Mouse (Mus musculus): ENCODE measurements at regions not wholly inside any gene's neighbourhood (a gene's known extent, or its start where the extent isn't known, plus 50 kb on each side); places are given as distances from the start of the nearest gene placed in this dataset.

- DNase-seq (ENCODE audit: low read depth, low spot score) = no peak
Observed at GRCm38 (mm10) chr12:28380203-28380602, 172.0 kb downstream of the Dcdc2c start.

GRCm38 (mm10) chr12:28377968-28378367 is 174.2 kb downstream of the Dcdc2c start:
- no peak for DNase-seq (ENCODE audit: low read depth, low spot score)

GRCm38 (mm10) chr12:28377373-28377772 is 174.8 kb downstream of the Dcdc2c start:
- DNase-seq (ENCODE audit: low read depth, low spot score) = no peak

- no peak for DNase-seq (ENCODE audit: low read depth, low spot score)
Observed at GRCm38 (mm10) chr12:28376770-28377169, 175.4 kb downstream of the Dcdc2c start.

- peak; percentile 21 for DNase-seq (ENCODE audit: low read depth, low spot score)
Observed at GRCm38 (mm10) chr12:28365304-28365703, 186.9 kb downstream of the Dcdc2c start.

GRCm38 (mm10) chr12:28358737-28359333 is 193.4 kb downstream of the Dcdc2c start:
- no peak for DNase-seq (ENCODE audit: low read depth, low spot score)

GRCm38 (mm10) chr12:28357764-28358163 is 194.4 kb downstream of the Dcdc2c start:
- no peak for DNase-seq (ENCODE audit: low read depth, low spot score)

GRCm38 (mm10) chr12:28353140-28353539 is 199.1 kb downstream of the Dcdc2c start:
- no peak for DNase-seq (ENCODE audit: low read depth, low spot score)

GRCm38 (mm10) chr12:28352571-28352970 is 199.6 kb downstream of the Dcdc2c start:
- no peak for DNase-seq (ENCODE audit: low read depth, low spot score)

- no peak for DNase-seq (ENCODE audit: low read depth, low spot score)
Observed at GRCm38 (mm10) chr12:28342735-28343134, 209.5 kb downstream of the Dcdc2c start.

GRCm38 (mm10) chr12:28332591-28332990 is 219.6 kb downstream of the Dcdc2c start:
- no peak for DNase-seq (ENCODE audit: low read depth, low spot score)

- DNase-seq (ENCODE audit: low read depth, low spot score) = no peak
Observed at GRCm38 (mm10) chr12:28331843-28332242, 220.4 kb downstream of the Dcdc2c start.

GRCm38 (mm10) chr12:28323659-28324058 is 228.5 kb downstream of the Dcdc2c start:
- DNase-seq (ENCODE audit: low read depth, low spot score) = no peak

- DNase-seq (ENCODE audit: low read depth, low spot score) = no peak
Observed at GRCm38 (mm10) chr12:28309226-28309625, 243.0 kb downstream of the Dcdc2c start.

- no peak for DNase-seq (ENCODE audit: low read depth, low spot score)
Observed at GRCm38 (mm10) chr12:28302038-28302581, 250.1 kb downstream of the Dcdc2c start.

- no peak for DNase-seq (ENCODE audit: low read depth, low spot score)
Observed at GRCm38 (mm10) chr12:28288376-28288896, 263.8 kb downstream of the Dcdc2c start.

- peak; percentile 81 for DNase-seq (ENCODE audit: low read depth, low spot score)
Observed at GRCm38 (mm10) chr12:28255524-28255923, 296.7 kb downstream of the Dcdc2c start.

GRCm38 (mm10) chr12:28250526-28250925 is 301.7 kb downstream of the Dcdc2c start:
- no peak for DNase-seq (ENCODE audit: low read depth, low spot score)

- no peak for DNase-seq (ENCODE audit: low read depth, low spot score)
Observed at GRCm38 (mm10) chr12:28248749-28249148, 303.4 kb downstream of the Dcdc2c start.

- no peak for DNase-seq (ENCODE audit: low read depth, low spot score)
Observed at GRCm38 (mm10) chr12:28248287-28248686, 303.9 kb downstream of the Dcdc2c start.

- no peak for DNase-seq (ENCODE audit: low read depth, low spot score)
Observed at GRCm38 (mm10) chr12:28238016-28238415, 314.2 kb downstream of the Dcdc2c start.

GRCm38 (mm10) chr12:28237041-28237440 is 315.2 kb downstream of the Dcdc2c start:
- peak; percentile 36 for DNase-seq (ENCODE audit: low read depth, low spot score)

- DNase-seq (ENCODE audit: low read depth, low spot score) = no peak
Observed at GRCm38 (mm10) chr12:28202847-28203246, 349.4 kb downstream of the Dcdc2c start.

All from forelimb bud, embryonic 11.5 days (tissue).